Mouse (Mus musculus) left cerebral cortex, adult 18-20 months (tissue): ENCODE results near the gene Cep57l1. TPM values are rescaled to one million over a fixed set of nuclear protein-coding genes. Genes with fewer than 3 reads are reported as not detected.
A peak's percentile ranks its signal among the peaks of the same experiment; 100 is the strongest.

Experiments
- DNase-seq, 2 experiments: peaks; one replicate each; pipeline ENCODE4 v3.0.0; 2021 to 2022; ENCODE audit warnings: low spot score in 2 of 2, mixed read lengths in 1 of 2
- microRNA-seq, 2 experiments: library from miRNA; unstranded; fragments of <30 nt; microRNA quantifications; one replicate each; pipeline ENCODE4 v1.2.0; 2021
- total RNA-seq, 2 experiments: library from RNA; stranded (reverse); gene quantifications; 2 replicates each; pipeline ENCODE4 v1.2.3; 2021

Gene Cep57l1
- total RNA-seq, 2 experiments from 2014 or later: 5.4 to 7.3 TPM

GRCm38 (mm10) chr10:41678746-41679360 lies 130.8 kb downstream of the Cep57l1 start:
- DNase-seq: peak; percentile 68 to 71

- no peak for DNase-seq
Observed at GRCm38 (mm10) chr10:41677396-41677795, 132.3 kb downstream of the Cep57l1 start.

- DNase-seq: no peak
Observed at GRCm38 (mm10) chr10:41676661-41677061, 133.0 kb downstream of the Cep57l1 start.

GRCm38 (mm10) chr10:41675842-41676571 lies 133.7 kb downstream of the Cep57l1 start:
- no peak for DNase-seq

GRCm38 (mm10) chr10:41675243-41675642 lies 134.4 kb downstream of the Cep57l1 start:
- no peak for DNase-seq

- no peak for DNase-seq
Observed at GRCm38 (mm10) chr10:41674362-41674761, 135.3 kb downstream of the Cep57l1 start.

- no peak for DNase-seq
Observed at GRCm38 (mm10) chr10:41670196-41670595, 139.5 kb downstream of the Cep57l1 start.

Small RNA genes within 50 kb of the gene (microRNA-seq; reads per million reads assigned to microRNA genes)
- gene Mir3473b: 0 reads per million in 2 experiments

Other genes with a start within 250 kb of the Cep57l1 start
- gene Ccdc162, start 93.2 kb downstream of the Cep57l1 start, total RNA-seq: 1 to 10 TPM; 1.5 to 1.7 TPM
- 10 to 100 TPM; 49.4 to 52.7 TPM for gene Sesn1, start 64 bp upstream of the Cep57l1 start, total RNA-seq
- gene Armc2, start 208.6 kb upstream of the Cep57l1 start, total RNA-seq: 10 to 100 TPM; 12.2 to 16.9 TPM